Mouse (Mus musculus) lung, postnatal 4 days (tissue): ENCODE results near the gene Zfp36.

Source experiments
- DNase-seq, 2 experiments: peaks; one replicate each; pipeline ENCODE4 v3.0.0; 2021

Gene Zfp36

GRCm38 (mm10) chr7:28383606-28384005, 3.6 kb upstream of the Zfp36 start:
- no peak for DNase-seq

- DNase-seq, result peak; percentile 71 to 78
Measured at GRCm38 (mm10) chr7:28382981-28383396, 2.9 kb upstream of the Zfp36 start.

GRCm38 (mm10) chr7:28382347-28382951, 2.4 kb upstream of the Zfp36 start:
- DNase-seq, result no peak

GRCm38 (mm10) chr7:28381938-28382337, 1.9 kb upstream of the Zfp36 start:
- DNase-seq, result peak; percentile 92 to 94

- DNase-seq, result peak; percentile 90 to 94
Measured at GRCm38 (mm10) chr7:28381017-28381790, 1.2 kb upstream of the Zfp36 start.

GRCm38 (mm10) chr7:28378769-28379651, 1.0 kb downstream of the Zfp36 start:
- DNase-seq, result peak; percentile 97

- DNase-seq, result peak; percentile 84 to 88
Measured at GRCm38 (mm10) chr7:28378066-28378690, 1.9 kb downstream of the Zfp36 start.

- peak; percentile 31 to 42 for DNase-seq
Measured at GRCm38 (mm10) chr7:28377190-28378065, 2.6 kb downstream of the Zfp36 start.

- peak; percentile 86 to 92 for DNase-seq
Measured at GRCm38 (mm10) chr7:28376011-28376771, 3.9 kb downstream of the Zfp36 start.

GRCm38 (mm10) chr7:28375176-28375921, 4.7 kb downstream of the Zfp36 start:
- DNase-seq, result peak; percentile 95 to 98

- no peak for DNase-seq
Measured at GRCm38 (mm10) chr7:28374647-28375046, 5.4 kb downstream of the Zfp36 start.

- no peak for DNase-seq
Measured at GRCm38 (mm10) chr7:28373891-28374495, 6.1 kb downstream of the Zfp36 start.

- peak in 1 of 2 experiments; percentile 87 for DNase-seq
Measured at GRCm38 (mm10) chr7:28373131-28373581, 6.9 kb downstream of the Zfp36 start.

GRCm38 (mm10) chr7:28372251-28373108, 7.6 kb downstream of the Zfp36 start, which contains the start of gene Plekhg2:
Gene Plekhg2, minus strand, starts transcription at chr7:28372599.
- DNase-seq, result peak; percentile 99

GRCm38 (mm10) chr7:28371514-28371989, 8.5 kb downstream of the Zfp36 start:
- peak; percentile 83 to 87 for DNase-seq

GRCm38 (mm10) chr7:28370977-28371513, 9.0 kb downstream of the Zfp36 start:
- DNase-seq, result peak; percentile 62 to 71

GRCm38 (mm10) chr7:28370051-28370450, 10.0 kb downstream of the Zfp36 start:
- DNase-seq, result peak in 1 of 2 experiments; percentile 34
